In the genomic region with DNA sequence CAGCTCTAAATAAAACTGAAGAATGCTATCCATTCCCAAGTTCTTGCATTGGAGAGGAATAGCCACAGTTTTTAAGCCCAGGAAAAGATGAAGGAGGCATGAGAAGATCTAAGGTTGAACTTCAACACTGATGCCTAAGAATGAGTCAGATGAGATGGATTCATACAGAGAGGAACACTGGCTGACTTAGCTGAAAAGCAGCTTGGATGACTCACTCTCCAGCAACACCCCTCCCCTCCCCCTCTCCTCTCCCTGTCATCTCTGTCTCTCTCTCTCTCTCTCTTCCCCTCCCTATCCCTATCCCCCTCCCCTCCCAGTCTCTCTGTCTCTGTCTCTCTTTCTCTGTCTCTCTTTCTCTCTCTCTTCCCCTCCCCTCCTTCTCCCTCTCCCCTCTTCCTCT, we compare ENCODE assay signal across 14 mouse cellular contexts.
DNase-seq lines count a peak whose midpoint lies in the region; ATAC-seq and TF ChIP-seq lines count a peak whose summit lies in the region.
"Had no signal": no experiment of that assay in that cellular context is flagged by ENCODE, and none has a peak within 500 bp of the region (broad histone marks: within the 10 kb centered on the region; RNA-seq: fewer than 3 reads in every experiment).

No protein-coding gene starts in this region.

- H3K4me2 ChIP-seq in heart, postnatal 0 days (ENCODE audit: low read depth, low read length), result no peak overlapping the region
- H3K4me2 ChIP-seq in forebrain, embryonic 16.5 days (ENCODE audit: low read length), result no peak overlapping the region
- H3K4me2 ChIP-seq: heart, embryonic 11.5 days; hindbrain, embryonic 12.5 days; midbrain, embryonic 13.5 days had no signal

- peak; percentile 23 for DNase-seq in heart, postnatal 0 days (ENCODE audit: low spot score)
- DNase-seq in heart, adult 18-20 months, result no peak
- DNase-seq in right cerebral cortex, adult 18-20 months, result peak; percentile 59
- no peak for DNase-seq in right cerebral cortex, postnatal 4 days
- DNase-seq in fibroblast of lung, adult 2 months (ENCODE audit: low read depth), result peak; percentile 20
- peak; percentile 19 for DNase-seq in right cerebral cortex, postnatal 25 days
- no peak for DNase-seq in testis, postnatal 10 days (ENCODE audit: low spot score)
- DNase-seq: gastrocnemius, adult 2 months; kidney, adult 2 months had no signal

- H3K9ac ChIP-seq in heart, postnatal 0 days (replicated peaks; ENCODE audit: low read depth, low read length), result no peak overlapping the region
- no peak overlapping the region for H3K9ac ChIP-seq in forebrain, embryonic 16.5 days (replicated peaks; ENCODE audit: low read depth, low read length)
- H3K9ac ChIP-seq: hindbrain, embryonic 12.5 days; liver, embryonic 14.5 days; midbrain, embryonic 13.5 days had no signal

- H3K27me3 ChIP-seq in heart, postnatal 0 days (ENCODE audit: control insufficient read depth, insufficient read depth, low read length), result no peaks in the 10 kb centered on the region
- H3K27me3 ChIP-seq in forebrain, embryonic 16.5 days (replicated peaks; ENCODE audit: control insufficient read depth, insufficient read depth, low read length), result no peaks in the 10 kb centered on the region; the same call in 1 of the 2 replicates
- H3K27me3 ChIP-seq: hindbrain, embryonic 12.5 days; midbrain, embryonic 13.5 days had no signal

- no peak for TF ChIP-seq CTCF in heart, postnatal 0 days (IDR thresholded peaks at IDR 0.05; ENCODE audit: low read depth)

- no peak overlapping the region for H3K27ac ChIP-seq in heart, postnatal 0 days (ENCODE audit: low read depth)
- no peak overlapping the region for H3K27ac ChIP-seq in forebrain, embryonic 16.5 days (ENCODE audit: low read length)
- H3K27ac ChIP-seq: gastrocnemius, adult 2 months; hindbrain, embryonic 12.5 days; liver, embryonic 14.5 days; midbrain, embryonic 13.5 days had no signal

- TF ChIP-seq EP300 in heart, postnatal 0 days (IDR thresholded peaks at IDR 0.05; ENCODE audit: low read depth), result no peak

- no peak overlapping the region for H3K4me3 ChIP-seq in heart, postnatal 0 days (ENCODE audit: low read depth, low read length)
- H3K4me3 ChIP-seq in forebrain, embryonic 16.5 days (replicated peaks; ENCODE audit: low read length), result no peak overlapping the region
- H3K4me3 ChIP-seq: gastrocnemius, adult 2 months; hindbrain, embryonic 12.5 days; midbrain, embryonic 13.5 days had no signal

- no peaks in the 10 kb centered on the region for H3K36me3 ChIP-seq in heart, postnatal 0 days (replicated peaks; ENCODE audit: control insufficient read depth, insufficient read depth, low read length)
- H3K36me3 ChIP-seq in forebrain, embryonic 16.5 days (ENCODE audit: control insufficient read depth, insufficient read depth), result no peaks in the 10 kb centered on the region
- H3K36me3 ChIP-seq: hindbrain, embryonic 12.5 days; midbrain, embryonic 13.5 days had no signal

- no peaks in the 10 kb centered on the region for H3K9me3 ChIP-seq in heart, postnatal 0 days (replicated peaks; ENCODE audit: control insufficient read depth, low read length)
- H3K9me3 ChIP-seq in forebrain, embryonic 16.5 days (ENCODE audit: control insufficient read depth, low read length), result no peaks in the 10 kb centered on the region
- H3K9me3 ChIP-seq: hindbrain, embryonic 12.5 days; midbrain, embryonic 13.5 days had no signal

- 0 out of 2 replicates have a peak, but pooled peaks cover 3% of the 10 kb centered on the region for H3K4me1 ChIP-seq in heart, postnatal 0 days (ENCODE audit: control insufficient read depth, insufficient read depth)
- peaks cover 5% of the 10 kb centered on the region for H3K4me1 ChIP-seq in forebrain, embryonic 16.5 days (replicated peaks; ENCODE audit: control insufficient read depth, insufficient read depth, low read length)
- H3K4me1 ChIP-seq: hindbrain, embryonic 12.5 days had no signal

- ATAC-seq in heart, postnatal 0 days (ENCODE audit: insufficient read depth, low read depth), result no peak
- no peak for ATAC-seq in forebrain, embryonic 16.5 days
- ATAC-seq: midbrain, embryonic 13.5 days had no signal

Comparison
In these comparisons a context has a peak if more than half of its experiments do, and no peak if none do; other contexts are left out.
1. DNase-seq: peak in heart, postnatal 0 days (single experiment), right cerebral cortex, adult 18-20 months (single experiment), fibroblast of lung, adult 2 months (single experiment) and right cerebral cortex, postnatal 25 days (single experiment); none in heart, adult 18-20 months (0 of 2), right cerebral cortex, postnatal 4 days (single experiment) and testis, postnatal 10 days (single experiment).